Mouse (Mus musculus): ENCODE results near the gene P2rx3. TPM values are rescaled to one million over a fixed set of nuclear protein-coding genes. Genes with fewer than 3 reads are reported as not detected.

Gene P2rx3
- polyA plus RNA-seq, 1 experiment = 2.2 TPM

DNA sequence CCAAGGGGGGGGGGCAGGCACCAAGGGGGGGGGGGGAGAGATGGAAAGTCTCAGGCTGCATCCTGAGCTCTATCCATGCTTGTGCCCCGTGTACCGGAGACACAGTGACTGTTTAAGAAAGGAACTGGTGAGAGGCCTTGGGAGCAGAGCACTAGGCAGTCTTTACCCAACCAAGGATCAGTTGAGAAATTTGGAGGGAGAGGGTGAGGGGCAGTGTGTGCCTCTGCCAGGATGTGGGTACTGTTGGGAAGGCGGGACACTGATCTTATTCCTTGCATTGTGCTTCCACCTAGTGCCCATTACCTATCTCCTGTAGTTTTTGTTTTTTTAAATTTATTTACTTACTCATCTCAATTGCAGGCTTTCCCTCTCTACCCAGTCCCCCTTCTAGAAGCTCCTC is 11.1 kb downstream of the P2rx3 start:
- TF ChIP-seq POLR2A (IDR thresholded peaks at IDR 0.05; ENCODE audit: extremely low read depth, insufficient read depth, low read length) (no peak), CTCF (IDR thresholded peaks at IDR 0.05; ENCODE audit: extremely low read depth, insufficient read depth, low read length) (no peak)
- H3K4me1 ChIP-seq (ENCODE audit: control insufficient read depth, insufficient read depth, low read length) = peaks cover 2% of the 10 kb centered on the region; the same call in 1 of the 2 replicates
- no peak overlapping the region for H3K4me3 ChIP-seq (ENCODE audit: insufficient read depth, low read length)
- no peak overlapping the region for H3K27ac ChIP-seq (ENCODE audit: insufficient read depth, low read length)

DNA sequence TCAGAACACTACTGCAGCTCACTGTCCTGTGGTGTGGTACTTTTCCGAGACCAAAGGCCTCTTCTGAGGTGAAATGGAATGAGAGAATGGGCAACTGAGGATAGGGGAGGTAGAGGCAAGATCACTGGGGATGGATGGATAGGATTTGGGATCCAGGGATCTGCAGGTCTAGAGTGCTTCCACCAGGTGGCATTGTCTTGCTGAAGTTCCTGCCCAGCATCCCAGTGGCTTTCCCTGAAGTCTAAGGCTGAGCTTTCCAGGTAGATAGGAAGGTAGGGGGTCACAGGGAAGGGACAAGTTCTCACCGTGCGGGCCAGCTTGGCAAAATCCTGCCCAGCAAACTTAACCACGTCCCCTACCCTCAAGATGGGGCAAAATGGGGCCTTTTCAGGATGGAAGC is 15.2 kb downstream of the P2rx3 start:
- Histone ChIP-seq H3K27ac (ENCODE audit: insufficient read depth, low read length) (no peak overlapping the region), H3K4me1 (ENCODE audit: control insufficient read depth, insufficient read depth, low read length) (no peaks in the 10 kb centered on the region), H3K4me3 (ENCODE audit: insufficient read depth, low read length) (no peak overlapping the region)
- TF ChIP-seq POLR2A (IDR thresholded peaks at IDR 0.05; ENCODE audit: extremely low read depth, insufficient read depth, low read length) (no peak), CTCF (IDR thresholded peaks at IDR 0.05; ENCODE audit: extremely low read depth, insufficient read depth, low read length) (peak; percentile 70)

- H3K4me1 ChIP-seq (ENCODE audit: control insufficient read depth, insufficient read depth, low read length) = no peaks in the 10 kb centered on the region; the same call in 1 of the 2 replicates
- no peak overlapping the region for H3K27ac ChIP-seq (ENCODE audit: insufficient read depth, low read length)
- no peak overlapping the region for H3K4me3 ChIP-seq (ENCODE audit: insufficient read depth, low read length)
- no peak for TF ChIP-seq POLR2A (IDR thresholded peaks at IDR 0.05; ENCODE audit: extremely low read depth, insufficient read depth, low read length)
- no peak for TF ChIP-seq CTCF (IDR thresholded peaks at IDR 0.05; ENCODE audit: extremely low read depth, insufficient read depth, low read length)
Observed at GRCm38 (mm10) chr2:85014588-85014982, 22.7 kb downstream of the P2rx3 start.

- no peaks in the 10 kb centered on the region; the same call in 1 of the 2 replicates for H3K4me1 ChIP-seq (ENCODE audit: control insufficient read depth, insufficient read depth, low read length)
- H3K4me3 ChIP-seq (ENCODE audit: insufficient read depth, low read length) = no peak overlapping the region
- TF ChIP-seq CTCF (IDR thresholded peaks at IDR 0.05; ENCODE audit: extremely low read depth, insufficient read depth, low read length) (no peak), POLR2A (IDR thresholded peaks at IDR 0.05; ENCODE audit: extremely low read depth, insufficient read depth, low read length) (no peak)
- no peak overlapping the region for H3K27ac ChIP-seq (ENCODE audit: insufficient read depth, low read length)
Observed at GRCm38 (mm10) chr2:85013826-85014587, 23.3 kb downstream of the P2rx3 start.

- TF ChIP-seq CTCF (IDR thresholded peaks at IDR 0.05; ENCODE audit: extremely low read depth, insufficient read depth, low read length) (no peak), POLR2A (IDR thresholded peaks at IDR 0.05; ENCODE audit: extremely low read depth, insufficient read depth, low read length) (no peak)
- Histone ChIP-seq H3K4me1 (ENCODE audit: control insufficient read depth, insufficient read depth, low read length) (no peaks in the 10 kb centered on the region; the same call in 1 of the 2 replicates), H3K4me3 (ENCODE audit: insufficient read depth, low read length) (no peak overlapping the region), H3K27ac (ENCODE audit: insufficient read depth, low read length) (no peak overlapping the region)
Observed at GRCm38 (mm10) chr2:85012679-85013078, 24.6 kb downstream of the P2rx3 start.

DNA sequence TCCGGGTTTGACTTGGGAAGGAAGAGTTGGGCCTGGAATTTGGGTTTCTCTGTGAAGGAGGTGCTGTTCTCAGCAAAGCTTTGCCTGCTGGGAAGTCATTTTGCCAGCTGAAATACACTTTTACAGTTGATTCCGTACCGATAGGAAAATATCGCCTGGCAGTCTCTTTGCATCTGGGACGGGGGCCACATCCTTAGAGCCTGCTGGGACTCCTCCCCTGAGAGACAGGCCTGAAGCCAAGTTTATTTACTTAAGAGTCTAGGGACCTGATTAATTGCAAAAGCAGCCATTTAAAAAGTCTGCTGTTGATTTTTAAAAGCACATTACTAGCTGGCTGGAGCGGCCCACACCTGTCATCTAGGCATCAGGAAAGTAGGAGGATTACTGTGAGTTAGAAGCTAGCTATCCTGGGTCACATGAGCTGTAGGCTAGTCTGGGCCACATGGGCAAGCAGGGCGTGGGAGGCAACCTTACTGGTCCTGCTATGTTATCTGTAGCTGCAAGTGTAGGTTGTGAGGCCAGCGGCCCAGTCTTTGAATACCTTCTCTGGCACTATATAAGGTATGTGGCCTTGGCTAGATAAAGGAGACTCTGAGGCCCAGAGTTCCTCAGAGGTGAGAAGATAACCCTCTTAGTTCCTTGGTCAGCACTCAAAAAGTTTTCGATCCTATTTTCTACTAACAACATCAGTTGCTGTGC is 25.2 kb downstream of the P2rx3 start:
- Histone ChIP-seq H3K27ac (ENCODE audit: insufficient read depth, low read length) (no peak overlapping the region), H3K4me3 (ENCODE audit: insufficient read depth, low read length) (no peak overlapping the region), H3K4me1 (ENCODE audit: control insufficient read depth, insufficient read depth, low read length) (no peaks in the 10 kb centered on the region; the same call in 1 of the 2 replicates)
- TF ChIP-seq POLR2A (IDR thresholded peaks at IDR 0.05; ENCODE audit: extremely low read depth, insufficient read depth, low read length) = no peak
- TF ChIP-seq CTCF (IDR thresholded peaks at IDR 0.05; ENCODE audit: extremely low read depth, insufficient read depth, low read length) = no peak

DNA sequence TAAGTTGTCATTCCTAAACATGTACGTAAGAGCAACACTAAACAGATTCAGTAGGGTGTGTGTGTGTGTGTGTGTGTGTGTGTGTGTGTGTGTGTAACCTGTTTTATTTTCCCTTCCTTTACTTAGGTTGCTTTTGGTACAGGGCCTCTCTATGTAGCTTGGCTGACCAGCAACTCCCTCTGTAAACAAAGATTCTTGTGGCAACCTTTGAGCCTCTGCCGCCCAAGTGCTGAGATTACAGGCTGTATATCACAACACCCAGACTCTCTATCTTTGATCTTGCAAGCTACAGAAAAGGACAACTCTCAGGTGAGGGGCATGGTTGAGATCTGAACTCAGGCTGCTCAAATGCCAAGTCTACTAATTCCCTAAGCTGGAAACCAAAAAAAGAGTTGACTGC is 28.1 kb downstream of the P2rx3 start:
- no peak for TF ChIP-seq CTCF (IDR thresholded peaks at IDR 0.05; ENCODE audit: extremely low read depth, insufficient read depth, low read length)
- TF ChIP-seq POLR2A (IDR thresholded peaks at IDR 0.05; ENCODE audit: extremely low read depth, insufficient read depth, low read length) = no peak
- Histone ChIP-seq H3K4me1 (ENCODE audit: control insufficient read depth, insufficient read depth, low read length) (peaks cover under 1% of the 10 kb centered on the region; the same call in 1 of the 2 replicates), H3K27ac (ENCODE audit: insufficient read depth, low read length) (no peak overlapping the region), H3K4me3 (ENCODE audit: insufficient read depth, low read length) (no peak overlapping the region)

- Histone ChIP-seq H3K27ac (ENCODE audit: insufficient read depth, low read length) (no peak overlapping the region), H3K4me1 (ENCODE audit: control insufficient read depth, insufficient read depth, low read length) (peaks cover 1% of the 10 kb centered on the region; the same call in 1 of the 2 replicates), H3K4me3 (ENCODE audit: insufficient read depth, low read length) (no peak overlapping the region)
- no peak for TF ChIP-seq POLR2A (IDR thresholded peaks at IDR 0.05; ENCODE audit: extremely low read depth, insufficient read depth, low read length)
- TF ChIP-seq CTCF (IDR thresholded peaks at IDR 0.05; ENCODE audit: extremely low read depth, insufficient read depth, low read length) = peak; percentile 35; the same call in 1 of the 2 replicates
Observed at GRCm38 (mm10) chr2:85007729-85008128, 29.5 kb downstream of the P2rx3 start.

DNA sequence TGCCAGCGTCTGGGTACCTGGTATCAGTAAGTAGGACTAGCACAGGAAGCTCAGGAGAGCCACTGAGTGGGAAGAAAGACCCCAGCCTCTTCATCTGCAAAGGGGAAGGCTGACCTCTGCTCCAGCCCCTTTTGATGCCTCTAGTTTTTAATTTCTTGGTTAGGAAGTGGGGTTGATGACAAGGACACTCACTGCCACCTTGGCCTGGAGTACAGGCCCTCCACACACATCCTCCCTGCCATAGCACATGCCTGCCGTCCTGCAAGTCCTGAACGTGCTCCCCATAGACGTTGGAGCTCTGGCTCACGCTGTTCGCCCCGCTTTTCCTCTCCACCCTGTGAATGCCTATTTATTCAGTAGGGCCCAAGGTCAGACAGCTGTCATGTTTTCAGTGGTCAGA is 30.7 kb downstream of the P2rx3 start:
- TF ChIP-seq POLR2A (IDR thresholded peaks at IDR 0.05; ENCODE audit: extremely low read depth, insufficient read depth, low read length) (no peak), CTCF (IDR thresholded peaks at IDR 0.05; ENCODE audit: extremely low read depth, insufficient read depth, low read length) (no peak)
- no peak overlapping the region for H3K27ac ChIP-seq (ENCODE audit: insufficient read depth, low read length)
- 0 out of 2 replicates have a peak, but pooled peaks cover 1% of the 10 kb centered on the region for H3K4me1 ChIP-seq (ENCODE audit: control insufficient read depth, insufficient read depth, low read length)
- H3K4me3 ChIP-seq (ENCODE audit: insufficient read depth, low read length) = no peak overlapping the region

All from cortical plate, adult 2 months (tissue).